Mouse (Mus musculus): ENCODE results near the gene Foxj1.

DNA sequence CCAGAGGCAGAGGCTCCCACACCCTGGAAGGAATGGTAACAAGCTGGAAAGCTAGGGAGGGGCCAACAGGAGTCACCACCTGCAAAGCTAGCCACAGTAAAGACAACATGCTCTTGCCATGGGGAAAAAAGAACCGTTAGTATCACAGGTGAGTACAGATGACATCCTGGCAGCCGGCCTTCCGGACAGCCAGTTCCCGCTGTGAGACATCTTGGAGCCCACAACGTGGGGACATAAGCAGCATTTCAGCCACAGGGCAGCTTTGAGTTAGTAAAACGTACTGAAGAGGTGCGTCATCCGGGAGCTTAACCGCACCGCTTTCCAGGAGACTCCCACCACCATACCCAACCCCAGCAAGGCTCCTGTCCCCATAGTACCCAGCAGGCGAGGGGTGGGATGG is 37.0 kb downstream of the Foxj1 start:
- TF ChIP-seq SIN3A (IDR thresholded peaks at IDR 0.05; ENCODE audit: low read length) = no peak
- TF ChIP-seq EP300 (IDR thresholded peaks at IDR 0.05; ENCODE audit: low read length) = no peak
- no peak for TF ChIP-seq JUND (conservative IDR thresholded peaks at IDR 0.05; ENCODE audit: low read depth, low read length)
- no peak for TF ChIP-seq CTCF (conservative IDR thresholded peaks at IDR 0.05 in 1 of 2, IDR thresholded peaks at IDR 0.05 in 1 of 2; ENCODE audit: low read depth in 2 of 2, low read length in 2 of 2)
- TF ChIP-seq POLR2A (IDR thresholded peaks at IDR 0.05; ENCODE audit: low read depth, low read length) = no peak
- no peak for TF ChIP-seq JUN (IDR thresholded peaks at IDR 0.05; ENCODE audit: insufficient read depth, low read depth, low read length)

All from CH12.LX (cell line).